Mouse (Mus musculus): ENCODE measurements around the gene Ptpro.

The Ptpro gene

GRCm38 (mm10) chr6:137294973-137295820 is 43.1 kb downstream of the Ptpro start:
- no peak for DNase-seq

GRCm38 (mm10) chr6:137302561-137302960 is 50.4 kb downstream of the Ptpro start:
- DNase-seq: no peak

DNA sequence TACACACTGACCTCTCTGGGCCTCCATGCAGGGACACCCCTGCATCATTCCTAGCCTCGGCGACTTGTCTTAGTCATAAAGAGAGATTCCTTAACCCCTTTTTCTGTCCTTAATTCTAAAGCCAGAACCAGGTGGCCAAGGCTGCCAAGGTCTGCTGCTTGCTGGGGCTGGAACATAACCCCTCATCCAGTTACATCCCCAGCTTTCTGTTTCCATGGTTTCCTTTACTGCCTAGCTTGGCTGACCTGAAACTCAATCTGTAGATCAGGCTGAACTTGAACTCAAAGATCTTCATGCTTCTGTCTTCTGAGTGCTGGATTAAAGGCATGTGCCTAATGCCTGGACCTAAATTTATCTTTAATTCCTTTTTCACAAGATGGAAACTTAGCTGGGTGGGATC is 51.7 kb downstream of the Ptpro start:
- no peak for DNase-seq

- DNase-seq: no peak
Observed at GRCm38 (mm10) chr6:137315265-137315664, 63.1 kb downstream of the Ptpro start.

GRCm38 (mm10) chr6:137316358-137316757 is 64.2 kb downstream of the Ptpro start:
- no peak for DNase-seq

GRCm38 (mm10) chr6:137317509-137317908 is 65.4 kb downstream of the Ptpro start:
- no peak for DNase-seq

DNA sequence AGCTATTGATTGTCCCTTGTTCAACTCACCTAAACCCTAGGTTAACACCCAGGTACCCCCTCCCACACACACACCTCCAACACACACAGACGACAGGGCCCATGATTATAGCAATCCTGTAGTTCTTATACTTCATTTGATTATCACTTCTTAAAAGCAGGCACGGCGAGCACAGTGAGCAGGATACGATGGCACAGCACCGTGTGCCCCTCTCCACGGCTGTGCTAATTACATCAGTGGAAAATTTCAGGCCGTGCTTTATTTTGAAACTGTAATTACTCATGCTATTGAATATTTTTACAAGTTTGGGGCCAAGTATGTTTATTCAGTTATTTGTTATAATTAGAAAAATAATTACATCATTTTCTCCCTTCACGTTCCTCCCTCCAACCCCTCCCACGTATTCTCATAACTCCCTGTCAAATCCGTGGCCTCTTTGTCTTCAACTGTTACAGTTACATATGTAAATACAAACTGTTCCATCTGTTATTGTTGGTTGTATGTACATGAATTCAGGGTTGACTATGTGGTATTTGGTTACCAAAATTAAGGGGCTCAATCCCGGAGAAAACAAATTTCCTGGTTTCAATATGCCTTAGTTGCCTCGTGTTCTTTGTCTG is 66.2 kb downstream of the Ptpro start:
- no peak for DNase-seq

- DNase-seq: no peak
Observed at GRCm38 (mm10) chr6:137319658-137320057, 67.5 kb downstream of the Ptpro start.

DNA sequence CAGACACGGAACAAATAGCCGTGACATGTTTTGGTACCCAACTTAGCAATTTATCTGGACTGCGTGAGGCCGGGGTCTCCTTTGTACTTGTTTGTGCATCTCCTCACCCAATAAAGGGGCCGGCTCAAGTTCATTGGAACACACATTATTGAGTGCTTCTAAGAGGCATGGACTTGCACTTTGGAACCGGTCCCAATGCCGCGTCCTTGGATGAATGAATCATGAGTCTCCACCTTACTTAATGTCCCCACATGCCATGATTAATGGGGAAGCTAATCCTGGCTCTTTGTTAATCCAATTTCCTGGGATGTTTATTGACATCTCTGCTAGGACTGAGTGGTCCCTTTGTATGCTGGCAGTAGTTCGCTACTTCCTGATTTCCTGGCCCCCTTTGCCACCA is 75.6 kb downstream of the Ptpro start:
- no peak for DNase-seq

DNA sequence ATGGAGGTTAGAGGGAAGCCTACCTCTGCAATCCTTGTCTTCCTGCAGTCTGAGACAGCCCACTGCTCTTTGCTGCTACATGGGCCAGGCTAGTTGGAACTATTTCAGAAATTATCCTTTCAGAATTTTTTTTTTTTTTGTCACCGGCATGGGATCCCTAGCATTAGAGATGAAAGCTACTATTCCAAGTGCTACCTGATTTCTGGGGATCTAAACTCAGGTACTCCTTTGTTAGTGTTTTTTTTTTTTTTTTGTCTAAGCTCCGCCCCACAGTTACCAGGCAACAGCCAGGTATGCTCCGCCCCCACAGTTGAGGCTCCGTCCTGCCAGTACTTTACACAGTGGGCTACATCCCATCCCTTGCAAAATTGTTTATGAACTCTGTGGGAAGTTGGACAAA is 76.1 kb downstream of the Ptpro start:
- DNase-seq: no peak

GRCm38 (mm10) chr6:137330782-137331181 is 78.7 kb downstream of the Ptpro start:
- DNase-seq: no peak

DNA sequence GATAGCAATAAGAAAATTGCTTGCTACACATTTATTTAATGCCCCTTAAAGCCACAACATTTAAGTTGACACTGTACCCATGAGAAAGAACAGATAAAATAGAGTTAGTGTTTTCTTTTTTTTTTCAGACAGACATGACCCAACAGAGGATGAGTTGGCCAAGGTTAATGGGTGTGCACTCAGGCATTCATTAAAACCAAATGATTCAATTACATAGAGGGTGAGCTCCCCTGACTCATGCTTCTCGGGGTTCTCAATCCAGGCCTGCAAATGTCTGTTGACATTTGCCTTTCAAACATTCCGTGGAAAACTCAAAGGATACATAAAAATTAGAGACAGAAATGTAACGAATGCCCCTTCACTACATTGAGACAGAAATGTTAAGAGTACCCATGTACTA is 79.7 kb downstream of the Ptpro start:
- DNase-seq: no peak

DNA sequence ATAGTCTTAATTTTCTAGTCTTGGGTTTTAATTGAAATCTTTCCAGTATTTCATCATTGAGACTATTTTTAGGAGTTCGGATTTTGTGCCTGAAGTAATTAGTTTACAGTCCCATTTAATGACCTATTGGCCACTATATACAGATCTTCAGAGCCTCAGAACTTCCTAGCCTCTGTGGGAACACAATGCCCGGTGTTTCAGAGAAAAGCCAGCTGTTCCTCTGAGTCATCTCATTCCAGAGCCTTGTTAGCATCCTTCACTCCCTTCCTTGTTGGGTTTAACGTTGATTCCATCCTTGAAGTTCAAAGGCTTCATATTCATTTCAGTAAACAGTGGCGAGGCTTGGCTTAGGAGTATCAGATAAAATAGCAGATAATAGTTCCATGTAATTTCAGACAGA is 87.0 kb downstream of the Ptpro start:
- DNase-seq: no peak

DNA sequence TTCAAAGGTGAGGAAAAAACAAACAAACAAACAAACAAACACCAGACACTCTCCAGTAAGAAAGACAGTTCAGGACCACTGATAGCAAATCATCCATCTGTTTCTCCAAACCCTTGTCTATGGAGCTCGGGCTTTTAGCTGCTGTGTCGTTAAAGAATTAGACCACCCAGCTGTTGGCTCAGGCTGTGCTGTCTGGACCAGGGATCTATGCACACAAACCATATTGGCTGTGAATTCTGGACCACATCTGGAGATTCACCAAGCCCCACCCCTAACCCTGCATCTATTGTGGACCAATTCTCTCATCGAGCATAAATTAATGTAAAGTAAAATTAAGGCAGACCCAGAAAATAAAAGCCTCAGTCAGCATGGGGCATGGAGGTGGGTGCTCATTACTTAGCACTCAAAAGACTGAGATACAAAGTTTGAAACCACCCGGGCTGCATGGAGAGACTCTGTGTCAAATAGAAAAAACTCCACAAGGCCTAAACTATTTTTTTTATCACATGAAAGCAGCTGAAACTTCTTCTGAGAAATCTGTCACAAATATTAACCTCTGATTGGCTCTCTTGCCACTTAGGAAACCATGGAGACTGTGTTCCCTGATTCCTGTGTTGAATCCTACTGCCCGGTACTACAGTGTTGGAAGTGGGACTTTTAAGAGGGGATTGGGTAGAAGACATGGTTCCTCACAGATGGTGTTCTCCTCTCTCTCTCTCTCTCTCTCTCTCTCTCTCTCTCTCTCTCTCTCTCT is 91.7 kb downstream of the Ptpro start:
- DNase-seq: no peak

DNA sequence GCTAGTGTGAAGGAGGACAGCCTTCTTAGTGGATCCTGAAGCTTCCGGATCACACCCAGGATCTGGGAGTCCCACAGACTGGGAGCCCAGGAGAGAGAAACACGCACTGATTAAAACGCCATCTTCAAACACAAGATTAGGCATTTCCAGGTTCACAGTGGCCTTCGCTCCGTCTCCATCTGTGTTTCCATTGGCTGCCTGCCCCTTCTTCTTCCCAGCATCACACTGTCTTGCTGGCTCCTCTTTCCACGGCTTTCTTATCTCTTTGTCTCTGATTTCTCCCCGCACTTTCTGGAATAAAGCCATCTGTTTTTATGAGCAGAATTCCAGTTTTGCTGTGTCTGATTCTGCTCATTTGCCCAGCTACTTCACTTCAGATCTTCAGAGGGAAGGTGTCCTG is 108.0 kb downstream of the Ptpro start:
- DNase-seq: no peak

GRCm38 (mm10) chr6:137362216-137362615 is 110.1 kb downstream of the Ptpro start:
- DNase-seq: no peak

- DNase-seq: peak; percentile 32
Observed at GRCm38 (mm10) chr6:137364681-137365080, 112.6 kb downstream of the Ptpro start.

DNA sequence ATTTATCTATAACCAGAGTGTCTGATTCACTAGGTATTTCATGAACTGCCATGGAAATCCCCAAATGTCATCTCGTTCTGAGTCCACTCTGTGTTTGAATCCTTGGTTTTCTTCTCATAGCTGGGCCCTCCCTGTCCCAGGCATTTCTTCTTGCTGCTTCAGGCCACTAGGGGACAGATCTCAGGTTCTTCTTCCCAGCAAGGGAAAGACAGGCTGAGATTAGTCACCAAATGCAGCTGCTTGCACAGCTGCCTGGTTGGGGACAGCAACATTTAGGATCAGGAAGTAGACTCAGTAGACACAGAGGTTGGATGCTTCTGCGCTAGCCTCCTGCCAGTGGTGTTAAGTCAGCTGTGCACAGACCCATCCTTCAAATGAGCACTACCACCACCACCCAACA is 113.5 kb downstream of the Ptpro start:
- no peak for DNase-seq

DNA sequence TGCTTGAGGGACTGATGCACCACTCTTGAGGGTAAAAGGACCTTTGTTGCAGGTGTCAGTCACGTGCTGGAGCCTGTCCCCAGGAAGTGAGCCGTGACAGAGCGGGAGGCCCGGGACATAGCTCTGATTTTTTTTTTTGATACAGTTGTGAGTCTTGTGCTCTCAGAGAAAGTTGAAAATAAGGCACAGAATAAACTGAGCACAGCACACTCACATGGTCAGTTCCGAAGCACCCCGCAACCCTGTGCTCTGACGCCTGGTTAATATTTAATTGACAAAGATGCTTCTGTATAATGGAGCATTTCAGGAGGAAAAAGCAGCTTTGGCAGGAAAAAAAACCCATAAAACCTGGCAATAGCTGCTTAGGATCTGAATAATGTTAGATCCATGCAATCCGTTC is 118.6 kb downstream of the Ptpro start:
- no peak for DNase-seq

GRCm38 (mm10) chr6:137371455-137371854 is 119.3 kb downstream of the Ptpro start:
- DNase-seq: no peak

- DNase-seq: no peak
Observed at GRCm38 (mm10) chr6:137373920-137374319, 121.8 kb downstream of the Ptpro start.

GRCm38 (mm10) chr6:137382546-137382945 is 130.4 kb downstream of the Ptpro start:
- DNase-seq: no peak

DNA sequence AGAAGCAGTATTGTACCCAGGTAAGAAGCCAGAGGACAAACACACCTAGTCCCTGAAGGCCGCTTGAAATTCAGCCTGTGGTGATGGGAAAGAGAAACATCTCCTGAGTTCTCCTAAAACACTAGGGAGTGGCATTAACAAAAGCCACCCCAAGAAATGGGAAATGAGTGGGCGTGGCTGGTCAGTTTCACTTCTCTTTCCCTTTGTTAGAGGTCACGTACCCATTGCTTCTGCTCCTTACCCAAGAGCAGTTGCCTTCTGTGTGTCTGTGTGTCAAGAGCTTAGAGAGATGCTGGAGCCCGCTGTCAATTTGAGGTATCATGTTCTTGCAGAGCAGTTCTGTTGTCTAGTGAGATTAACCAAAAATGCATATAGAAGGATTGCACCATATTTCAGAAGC is 134.2 kb downstream of the Ptpro start:
- DNase-seq: no peak

DNA sequence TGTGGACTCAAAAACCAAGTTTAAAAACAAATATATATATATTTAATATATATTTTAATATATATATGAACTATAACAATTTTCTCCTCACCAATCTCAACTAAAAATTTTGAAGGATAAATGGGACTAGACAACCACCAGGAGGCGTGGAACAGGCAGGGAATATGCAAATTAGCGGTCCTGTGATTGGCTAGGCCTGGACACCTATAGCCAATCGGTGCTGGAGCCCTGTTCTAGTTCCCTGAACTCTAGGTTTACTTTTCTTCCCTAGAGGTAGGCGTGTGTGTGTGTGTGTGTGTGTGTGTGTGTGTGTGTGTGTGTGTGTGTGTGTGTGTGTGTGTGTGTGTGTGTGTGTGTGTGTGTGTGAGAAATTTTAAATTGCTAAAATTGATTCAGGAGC is 134.8 kb downstream of the Ptpro start:
- no peak for DNase-seq
